Mouse (Mus musculus) lung, embryonic 14.5 days (tissue): ENCODE measurements around the gene Pik3ap1. TPM values are rescaled to one million over a fixed set of nuclear protein-coding genes. Genes with fewer than 3 reads are reported as not detected.
"Not testable (repeated sequence)": the region's sequence is repeated elsewhere in the genome, so short reads cannot be mapped to it uniquely, and the experiment has no call there.

Source experiments
- ATAC-seq: fragments of 200-750 bp; cut with Nextera tagmentation; 2 replicates; pipeline ENCODE4 v1.8.0; 2017; ENCODE audit warnings: mild to moderate bottlenecking, moderate TSS enrichment, moderate library complexity; ENCODE audit not compliant: insufficient read depth
- DNase-seq: peaks from one replicate; pipeline ENCODE4 v3.0.0-alpha.2; 2015
- H3K27ac ChIP-seq: fragments of 300-500 bp; sonication (generic); 2 replicates; pipeline ENCODE4 v1.5.1; 2014; ENCODE audit warnings: low read depth, mild to moderate bottlenecking, moderate library complexity
- H3K27me3 ChIP-seq: fragments of 300-500 bp; sonication (generic); 2 replicates; pipeline ENCODE4 v1.6.1; 2014; ENCODE audit warnings: low read length, control low read depth; ENCODE audit not compliant: insufficient read depth
- H3K36me3 ChIP-seq: fragments of 300-500 bp; sonication (generic); 2 replicates; pipeline ENCODE4 v1.6.1; 2014; ENCODE audit warnings: control low read depth; ENCODE audit not compliant: insufficient read depth
- H3K4me1 ChIP-seq: fragments of 300-500 bp; sonication (generic); 2 replicates; pipeline ENCODE4 v1.6.1; 2014; ENCODE audit warnings: antibody characterized with exemption, control low read depth; ENCODE audit not compliant: insufficient read depth
- H3K4me2 ChIP-seq: fragments of 300-500 bp; sonication (generic); 2 replicates; pipeline ENCODE4 v1.6.1; 2014; ENCODE audit warnings: mild to moderate bottlenecking
- H3K4me3 ChIP-seq: fragments of 300-500 bp; sonication (generic); 2 replicates; pipeline ENCODE4 v1.5.1; 2014; ENCODE audit warnings: low read depth, low read length
- H3K9ac ChIP-seq: fragments of 300-500 bp; sonication (generic); 2 replicates; pipeline ENCODE4 v1.6.1; 2014
- H3K9me3 ChIP-seq: fragments of 300-500 bp; sonication (generic); 2 replicates; pipeline ENCODE4 v1.6.1; 2016; ENCODE audit warnings: low read depth, low read length, control low read depth
- CTCF ChIP-seq: IDR thresholded peaks from 2 replicates; pipeline ENCODE4 v1.5.1; 2016; ENCODE audit warnings: antibody characterized with exemption, low read depth
- whole genome bisulfite sequencing: fragments of 180-500 bp; shearing (Covaris S2); extraction: QIAGEN DNeasy Blood & Tissue Kit; methylation state at CpG from one replicate; pipeline ENCODE4 v1.1.7; 2014; 5-methylcytosine and 5-hydroxymethylcytosine counted together
- polyA plus RNA-seq: library from polyadenylated mRNA; unstranded; fragments of >200 nt; fragmentation: Nextera tagmentation; extraction: Ambion mirVana; gene quantifications from 2 replicates; pipeline ENCODE4 v1.2.1, GENCODE M21; 2014

Pik3ap1 gene
- polyA plus RNA-seq, 1 experiment from 2014 or later, result 2.7 TPM

- Histone ChIP-seq H3K4me3 (no peak overlapping the region), H3K4me1 (no peaks in the 10 kb centered on the region), H3K9ac (no peak overlapping the region), H3K36me3 (no peaks in the 10 kb centered on the region), H3K9me3 (no peaks in the 10 kb centered on the region), H3K4me2 (no peak overlapping the region), H3K27me3 (no peaks in the 10 kb centered on the region), H3K27ac (no peak overlapping the region)
- TF ChIP-seq CTCF, result no peak
- DNase-seq (no peak), ATAC-seq (no peak)
- 81% methylated on average over 7 of the region's 7 CpGs for WGBS
These were observed 70.2 kb downstream of the Pik3ap1 start for GRCm38 (mm10) chr19:41314696-41315095.

GRCm38 (mm10) chr19:41313663-41314062 is 71.2 kb downstream of the Pik3ap1 start:
- WGBS, result 21% methylated on average over 6 of the region's 6 CpGs
- peak; percentile 42 for TF ChIP-seq CTCF
- peak; percentile 67 for DNase-seq
- no peak overlapping the region for H3K4me3 ChIP-seq
- H3K9me3 ChIP-seq, result no peaks in the 10 kb centered on the region
- no peak overlapping the region for H3K27ac ChIP-seq
- no peaks in the 10 kb centered on the region for H3K36me3 ChIP-seq
- no peaks in the 10 kb centered on the region for H3K4me1 ChIP-seq
- no peak for ATAC-seq
- no peak overlapping the region for H3K9ac ChIP-seq
- H3K27me3 ChIP-seq, result no peaks in the 10 kb centered on the region
- no peak overlapping the region for H3K4me2 ChIP-seq

- H3K36me3 ChIP-seq, H3K27ac ChIP-seq, H3K27me3 ChIP-seq, H3K9me3 ChIP-seq, H3K4me1 ChIP-seq, H3K4me2 ChIP-seq, H3K4me3 ChIP-seq, H3K9ac ChIP-seq, ATAC-seq, DNase-seq: not testable (repeated sequence)
- WGBS, result 83% methylated on average over 8 of the region's 8 CpGs
These were observed 72.3 kb downstream of the Pik3ap1 start for GRCm38 (mm10) chr19:41312587-41312986.

DNA sequence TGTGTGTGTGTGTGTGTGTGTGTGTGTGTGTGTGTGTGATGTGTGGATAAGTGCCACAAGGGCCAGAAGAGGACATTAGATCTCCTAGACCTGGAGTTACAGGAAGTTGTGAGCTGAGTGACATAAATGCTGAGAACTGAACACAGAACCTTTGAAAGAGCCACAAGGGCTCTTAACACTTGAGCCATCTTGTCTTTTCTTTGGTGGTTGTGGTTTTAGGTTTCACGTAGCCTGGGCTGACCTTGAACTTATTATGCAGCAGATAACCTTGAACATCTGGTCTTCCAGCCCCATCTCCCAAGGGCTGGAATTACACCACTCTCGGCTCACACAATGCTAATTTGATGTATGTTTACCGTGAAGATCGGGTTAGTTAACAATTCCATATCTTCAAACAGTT is 72.9 kb downstream of the Pik3ap1 start:
- H3K27me3 ChIP-seq, result no peaks in the 10 kb centered on the region
- no peak overlapping the region for H3K4me3 ChIP-seq
- no peak overlapping the region for H3K4me2 ChIP-seq
- WGBS, result 67% methylated on average over 4 of the region's 4 CpGs
- H3K36me3 ChIP-seq, result no peaks in the 10 kb centered on the region
- DNase-seq (no peak), ATAC-seq (no peak)
- no peak overlapping the region for H3K27ac ChIP-seq
- H3K4me1 ChIP-seq, result no peaks in the 10 kb centered on the region
- no peaks in the 10 kb centered on the region for H3K9me3 ChIP-seq
- H3K9ac ChIP-seq, result no peak overlapping the region
- TF ChIP-seq CTCF, result no peak

GRCm38 (mm10) chr19:41310971-41311703 is 73.8 kb downstream of the Pik3ap1 start:
- H3K4me2 ChIP-seq, result peak overlapping the region; percentile 69
- peak; percentile 87 for ATAC-seq
- TF ChIP-seq CTCF, result no peak
- no peaks in the 10 kb centered on the region for H3K27me3 ChIP-seq
- H3K27ac ChIP-seq, result no peak overlapping the region
- H3K9ac ChIP-seq, result no peak overlapping the region
- H3K4me3 ChIP-seq, result peak overlapping the region; percentile 29
- peak; percentile 73 for DNase-seq
- H3K36me3 ChIP-seq, result no peaks in the 10 kb centered on the region
- H3K4me1 ChIP-seq, result no peaks in the 10 kb centered on the region
- no peaks in the 10 kb centered on the region for H3K9me3 ChIP-seq
- 7% methylated on average over 20 of the region's 20 CpGs for WGBS

- WGBS, result 67% methylated on average over 3 of the region's 3 CpGs
- Histone ChIP-seq H3K9me3 (no peaks in the 10 kb centered on the region), H3K27ac (no peak overlapping the region), H3K9ac (no peak overlapping the region), H3K4me2 (no peak overlapping the region), H3K4me1 (no peaks in the 10 kb centered on the region), H3K4me3 (no peak overlapping the region), H3K27me3 (no peaks in the 10 kb centered on the region), H3K36me3 (no peaks in the 10 kb centered on the region)
- TF ChIP-seq CTCF, result no peak
- ATAC-seq, result no peak
- DNase-seq, result no peak
These were observed 81.0 kb downstream of the Pik3ap1 start for GRCm38 (mm10) chr19:41303933-41304332.

DNA sequence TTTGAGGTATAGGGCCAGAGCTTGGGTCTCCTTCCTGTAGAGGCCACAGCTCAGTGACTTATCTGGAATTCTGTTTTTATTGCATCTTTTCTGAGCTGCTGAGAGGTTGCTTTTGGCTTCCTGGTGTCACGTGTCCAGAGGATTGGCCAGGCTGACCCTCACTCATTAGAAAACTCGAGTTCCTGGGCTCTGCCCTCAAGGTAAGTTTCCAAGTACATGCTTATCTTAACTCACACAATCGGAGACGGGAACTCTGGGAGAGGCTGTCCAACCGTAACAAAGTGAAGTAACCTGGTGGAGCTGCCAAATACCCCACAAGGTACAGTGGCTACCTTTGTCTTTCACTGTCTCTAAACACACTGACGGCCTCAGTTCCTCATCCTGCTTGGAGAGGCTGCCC is 81.5 kb downstream of the Pik3ap1 start:
- ATAC-seq, result no peak
- Histone ChIP-seq H3K4me3 (no peak overlapping the region), H3K27ac (no peak overlapping the region), H3K9me3 (no peaks in the 10 kb centered on the region), H3K4me1 (no peaks in the 10 kb centered on the region), H3K9ac (no peak overlapping the region), H3K36me3 (no peaks in the 10 kb centered on the region), H3K27me3 (no peaks in the 10 kb centered on the region), H3K4me2 (no peak overlapping the region)
- TF ChIP-seq CTCF, result no peak
- WGBS, result 40% methylated on average over 6 of the region's 6 CpGs
- no peak for DNase-seq
